Mouse (Mus musculus) hindbrain, embryonic 14.5 days (tissue): Measurements from ENCODE around the gene Ubr7. TPM values are rescaled to one million over a fixed set of nuclear protein-coding genes. Genes with fewer than 3 reads are reported as not detected.

Source experiments
- ATAC-seq: fragments of 200-750 bp; cut with Nextera tagmentation; 2 replicates; pipeline ENCODE4 v1.8.0; 2017; ENCODE audit warnings: moderate number of reproducible peaks, mild to moderate bottlenecking, moderate TSS enrichment, moderate library complexity; ENCODE audit not compliant: low FRiP score
- DNase-seq: peaks from one replicate; pipeline ENCODE4 v3.0.0-alpha.2; 2015; ENCODE audit warnings: low spot score
- H3K27ac ChIP-seq: fragments of 300-500 bp; sonication (generic); 2 replicates; pipeline ENCODE4 v1.5.1; 2014; ENCODE audit warnings: mild to moderate bottlenecking, moderate library complexity
- H3K27me3 ChIP-seq: fragments of 300-500 bp; sonication (generic); 2 replicates; pipeline ENCODE4 v1.6.1; 2014; ENCODE audit warnings: mild to moderate bottlenecking, low read length, mixed read lengths; ENCODE audit not compliant: control insufficient read depth, insufficient read depth
- H3K36me3 ChIP-seq: fragments of 300-500 bp; sonication (generic); replicated peaks from 2 replicates; pipeline ENCODE4 v1.6.1; 2014; ENCODE audit not compliant: control insufficient read depth, insufficient read depth
- H3K4me1 ChIP-seq: fragments of 300-500 bp; sonication (generic); replicated peaks from 2 replicates; pipeline ENCODE4 v1.6.1; 2014; ENCODE audit warnings: antibody characterized with exemption, low read length, mixed read lengths; ENCODE audit not compliant: control insufficient read depth, insufficient read depth
- H3K4me2 ChIP-seq: fragments of 300-500 bp; sonication (generic); replicated peaks from 2 replicates; pipeline ENCODE4 v1.6.1; 2014; ENCODE audit warnings: mild to moderate bottlenecking, moderate library complexity
- H3K4me3 ChIP-seq: fragments of 300-500 bp; sonication (generic); replicated peaks from 2 replicates; pipeline ENCODE4 v1.5.1; 2014; ENCODE audit warnings: mild to moderate bottlenecking, low read length
- H3K9ac ChIP-seq: fragments of 300-500 bp; sonication (generic); 2 replicates; pipeline ENCODE4 v1.6.1; 2014
- H3K9me3 ChIP-seq: fragments of 300-500 bp; sonication (generic); 2 replicates; pipeline ENCODE4 v1.6.1; 2016; ENCODE audit warnings: low read length; ENCODE audit not compliant: control insufficient read depth
- WGBS: fragments of 180-500 bp; shearing (Covaris S2); extraction: QIAGEN DNeasy Blood & Tissue Kit; methylation state at CpG from one replicate; pipeline ENCODE4 v1.1.7; 2014; 5-methylcytosine and 5-hydroxymethylcytosine counted together
- polyA plus RNA-seq: library from polyadenylated mRNA; unstranded; fragments of >200 nt; fragmentation: Nextera tagmentation; extraction: Ambion mirVana; gene quantifications from 2 replicates; pipeline ENCODE4 v1.2.1, GENCODE M21; 2014

Gene Ubr7
- polyA plus RNA-seq, 1 experiment from 2014 or later = 44.8 TPM

GRCm38 (mm10) chr12:102722451-102722850, 35.3 kb upstream of the Ubr7 start:
- WGBS = 54% methylated on average over 11 of the region's 11 CpGs
- DNase-seq (no peak), ATAC-seq (no peak)
- Histone ChIP-seq H3K27ac (no peak overlapping the region), H3K4me3 (no peak overlapping the region), H3K36me3 (no peaks in the 10 kb centered on the region), H3K4me1 (no peaks in the 10 kb centered on the region), H3K9ac (no peak overlapping the region), H3K9me3 (no peaks in the 10 kb centered on the region), H3K4me2 (no peak overlapping the region), H3K27me3 (no peaks in the 10 kb centered on the region)

GRCm38 (mm10) chr12:102722966-102723365, 34.8 kb upstream of the Ubr7 start:
- DNase-seq (no peak), ATAC-seq (no peak)
- Histone ChIP-seq H3K36me3 (no peaks in the 10 kb centered on the region), H3K9me3 (no peaks in the 10 kb centered on the region), H3K4me3 (no peak overlapping the region), H3K27ac (no peak overlapping the region), H3K9ac (no peak overlapping the region), H3K4me2 (no peak overlapping the region), H3K27me3 (no peaks in the 10 kb centered on the region), H3K4me1 (no peaks in the 10 kb centered on the region)
- 52% methylated on average over 8 of the region's 8 CpGs for WGBS

GRCm38 (mm10) chr12:102723861-102724260, 33.9 kb upstream of the Ubr7 start:
- Histone ChIP-seq H3K4me1 (no peaks in the 10 kb centered on the region), H3K27me3 (no peaks in the 10 kb centered on the region), H3K4me2 (no peak overlapping the region), H3K9ac (no peak overlapping the region), H3K27ac (no peak overlapping the region), H3K4me3 (no peak overlapping the region), H3K36me3 (no peaks in the 10 kb centered on the region), H3K9me3 (no peaks in the 10 kb centered on the region)
- ATAC-seq (no peak), DNase-seq (no peak)
- 81% methylated on average over 6 of the region's 6 CpGs for WGBS

GRCm38 (mm10) chr12:102725146-102725545, 32.6 kb upstream of the Ubr7 start:
- no peaks in the 10 kb centered on the region for H3K36me3 ChIP-seq
- H3K27ac ChIP-seq = no peak overlapping the region
- WGBS = 94% methylated on average over 6 of the region's 6 CpGs
- DNase-seq (no peak), ATAC-seq (no peak)
- H3K9me3 ChIP-seq = no peaks in the 10 kb centered on the region
- no peak overlapping the region for H3K9ac ChIP-seq
- H3K4me2 ChIP-seq = no peak overlapping the region
- no peak overlapping the region for H3K4me3 ChIP-seq
- H3K4me1 ChIP-seq = no peaks in the 10 kb centered on the region
- H3K27me3 ChIP-seq = no peaks in the 10 kb centered on the region

GRCm38 (mm10) chr12:102725761-102726175, 32.0 kb upstream of the Ubr7 start:
- 73% methylated on average over 7 of the region's 7 CpGs for WGBS
- DNase-seq = no peak
- ATAC-seq = no peak
- H3K9ac ChIP-seq = no peak overlapping the region
- H3K27ac ChIP-seq = no peak overlapping the region
- no peak overlapping the region for H3K4me3 ChIP-seq
- H3K36me3 ChIP-seq = no peaks in the 10 kb centered on the region
- H3K4me1 ChIP-seq = peaks cover 3% of the 10 kb centered on the region
- H3K4me2 ChIP-seq = no peak overlapping the region
- H3K27me3 ChIP-seq = no peaks in the 10 kb centered on the region
- H3K9me3 ChIP-seq = no peaks in the 10 kb centered on the region

GRCm38 (mm10) chr12:102729855-102730797, 27.6 kb upstream of the Ubr7 start:
- ATAC-seq (peak; percentile 96), DNase-seq (peak; percentile 85)
- Histone ChIP-seq H3K4me3 (no peak overlapping the region; the same call in 1 of the 2 replicates), H3K4me2 (peak overlapping the region; percentile 45), H3K9ac (no peak overlapping the region; the same call in 1 of the 2 replicates), H3K9me3 (no peaks in the 10 kb centered on the region), H3K27ac (peak overlapping the region; percentile 88), H3K36me3 (no peaks in the 10 kb centered on the region), H3K4me1 (peaks cover 13% of the 10 kb centered on the region), H3K27me3 (no peaks in the 10 kb centered on the region)
- WGBS = 32% methylated on average over 26 of the region's 26 CpGs

- Histone ChIP-seq H3K4me2 (peak overlapping the region; percentile 45), H3K27ac (peak overlapping the region; percentile 88), H3K4me3 (no peak overlapping the region; the same call in 1 of the 2 replicates), H3K36me3 (no peaks in the 10 kb centered on the region), H3K9ac (peak overlapping the region; percentile 18; the same call in 1 of the 2 replicates), H3K27me3 (no peaks in the 10 kb centered on the region), H3K9me3 (no peaks in the 10 kb centered on the region), H3K4me1 (peaks cover 13% of the 10 kb centered on the region)
- peak; percentile 32 for DNase-seq
- peak; percentile 58 for ATAC-seq
- 24% methylated on average over 16 of the region's 16 CpGs for WGBS
These were observed 26.8 kb upstream of the Ubr7 start for GRCm38 (mm10) chr12:102730798-102731619.

GRCm38 (mm10) chr12:102733381-102733780, 24.4 kb upstream of the Ubr7 start:
- Histone ChIP-seq H3K36me3 (no peaks in the 10 kb centered on the region), H3K4me1 (peaks cover 13% of the 10 kb centered on the region), H3K4me2 (no peak overlapping the region), H3K9me3 (no peaks in the 10 kb centered on the region), H3K27ac (no peak overlapping the region), H3K27me3 (no peaks in the 10 kb centered on the region), H3K9ac (no peak overlapping the region), H3K4me3 (no peak overlapping the region)
- WGBS = 12% methylated on average over 5 of the region's 5 CpGs
- no peak for ATAC-seq
- peak; percentile 57 for DNase-seq

- Histone ChIP-seq H3K36me3 (peaks cover 6% of the 10 kb centered on the region; the same call in 1 of the 2 replicates), H3K4me2 (no peak overlapping the region), H3K4me3 (no peak overlapping the region), H3K9ac (no peak overlapping the region), H3K27ac (no peak overlapping the region), H3K9me3 (no peaks in the 10 kb centered on the region), H3K4me1 (peaks cover 13% of the 10 kb centered on the region), H3K27me3 (no peaks in the 10 kb centered on the region)
- no peak for ATAC-seq
- no peak for DNase-seq
- WGBS = 83% methylated on average over 5 of the region's 5 CpGs
These were observed 18.7 kb upstream of the Ubr7 start for GRCm38 (mm10) chr12:102739096-102739495.
